Mouse (Mus musculus) small intestine, adult 2 months (tissue): ENCODE measurements around the gene Aspdh.

Experiments
- CTCF ChIP-seq: fragments of 200-500 bp; IDR thresholded peaks from 2 replicates; pipeline ENCODE4 v1.5.1; 2012; ENCODE audit warnings: low read depth, mild to moderate bottlenecking, control low read depth, inconsistent platforms, low read length, moderate library complexity, mixed read lengths; ENCODE audit not compliant: insufficient replicate concordance, insufficient read length; ENCODE audit errors: extremely low read depth
- POLR2A ChIP-seq: fragments of 200-500 bp; IDR thresholded peaks from 2 replicates; pipeline ENCODE4 v1.6.1; 2012; ENCODE audit warnings: low read depth, mild to moderate bottlenecking, control low read depth, inconsistent platforms, low read length, moderate library complexity

DNA sequence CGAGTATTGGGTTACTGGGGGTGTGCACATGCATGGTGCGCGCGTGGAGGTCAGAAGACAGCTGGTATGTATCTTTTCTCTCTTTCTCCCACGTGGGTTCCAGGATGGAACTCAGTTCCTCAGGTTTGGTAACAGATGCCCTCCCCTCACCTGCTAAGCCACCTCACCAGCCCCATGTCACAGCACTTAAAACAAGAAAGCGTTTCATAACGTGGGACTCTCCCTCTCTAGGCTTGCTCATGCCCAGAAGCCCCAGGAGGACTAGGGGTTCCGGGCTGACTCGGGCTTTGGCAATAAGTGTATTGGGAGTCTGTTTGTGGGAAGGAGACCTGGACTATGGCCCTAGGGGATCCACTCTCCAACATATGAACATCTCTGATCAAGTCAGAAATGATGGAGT lies 31.1 kb upstream of the Aspdh start:
- TF ChIP-seq POLR2A (no peak), CTCF (no peak)
